Mouse (Mus musculus): Measurements from ENCODE around the gene Bhlha9. TPM values are rescaled to one million over a fixed set of nuclear protein-coding genes. Genes with fewer than 3 reads are reported as not detected.

The Bhlha9 gene
- total RNA-seq (2021), result 1 to 10 TPM; 4.6 to 5.4 TPM
- long read RNA-seq, experiment 1, partial matches to known transcripts, result 0 of 5 reads
- long read RNA-seq, experiment 1, other reads (novel, unspliced or antisense), result 1 of 5 reads
- long read RNA-seq, experiment 2, transcript Bhlha9-201 (1 exons, 1,207 nt), result major isoform, 7 of 9 reads
- long read RNA-seq, experiment 2, partial matches to known transcripts, result 0 of 9 reads
- long read RNA-seq, experiment 2, other reads (novel, unspliced or antisense), result 2 of 9 reads

- no peak for DNase-seq (ENCODE audit: low spot score in 2 of 2)
Observed at GRCm38 (mm10) chr11:76671871-76672475, at the start of gene Bhlha9. TSS of gene Bhlha9 (plus strand) at chr11:76672470.

DNA sequence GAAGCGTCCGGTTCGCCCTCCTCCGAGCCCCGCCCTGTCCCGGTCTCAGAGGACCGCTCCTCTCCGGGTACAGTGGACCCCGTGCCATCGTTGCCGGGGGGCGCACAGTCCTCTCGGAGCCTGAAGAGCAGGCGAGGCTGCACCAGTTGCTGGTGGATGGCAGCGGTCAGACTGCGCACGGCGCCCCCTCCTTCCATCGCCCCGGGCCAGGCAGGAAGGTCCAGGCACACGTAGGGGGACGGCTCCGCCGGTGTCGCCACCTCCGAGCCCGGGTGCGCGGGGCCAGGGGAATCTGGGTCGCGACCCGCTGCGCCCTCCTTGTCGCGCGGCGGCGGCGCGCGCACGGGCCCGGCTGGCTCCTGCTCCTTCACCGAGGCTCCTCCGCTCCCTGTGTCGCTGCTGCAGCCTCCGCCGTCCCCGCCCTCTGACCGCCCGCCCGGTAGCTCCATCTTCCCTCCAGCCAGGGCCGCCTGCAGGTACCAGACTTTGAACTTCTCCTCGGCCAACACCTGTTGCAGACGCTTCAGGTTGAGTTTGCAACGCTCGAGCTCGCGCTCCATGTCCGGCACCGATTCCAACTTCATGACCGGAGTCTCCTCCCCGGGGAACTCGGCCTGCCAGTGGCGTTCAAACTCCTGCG lies 49.6 kb upstream of the Bhlha9 start:
- peak in 1 of 2 experiments; percentile 13 for DNase-seq (ENCODE audit: low spot score in 2 of 2)

DNA sequence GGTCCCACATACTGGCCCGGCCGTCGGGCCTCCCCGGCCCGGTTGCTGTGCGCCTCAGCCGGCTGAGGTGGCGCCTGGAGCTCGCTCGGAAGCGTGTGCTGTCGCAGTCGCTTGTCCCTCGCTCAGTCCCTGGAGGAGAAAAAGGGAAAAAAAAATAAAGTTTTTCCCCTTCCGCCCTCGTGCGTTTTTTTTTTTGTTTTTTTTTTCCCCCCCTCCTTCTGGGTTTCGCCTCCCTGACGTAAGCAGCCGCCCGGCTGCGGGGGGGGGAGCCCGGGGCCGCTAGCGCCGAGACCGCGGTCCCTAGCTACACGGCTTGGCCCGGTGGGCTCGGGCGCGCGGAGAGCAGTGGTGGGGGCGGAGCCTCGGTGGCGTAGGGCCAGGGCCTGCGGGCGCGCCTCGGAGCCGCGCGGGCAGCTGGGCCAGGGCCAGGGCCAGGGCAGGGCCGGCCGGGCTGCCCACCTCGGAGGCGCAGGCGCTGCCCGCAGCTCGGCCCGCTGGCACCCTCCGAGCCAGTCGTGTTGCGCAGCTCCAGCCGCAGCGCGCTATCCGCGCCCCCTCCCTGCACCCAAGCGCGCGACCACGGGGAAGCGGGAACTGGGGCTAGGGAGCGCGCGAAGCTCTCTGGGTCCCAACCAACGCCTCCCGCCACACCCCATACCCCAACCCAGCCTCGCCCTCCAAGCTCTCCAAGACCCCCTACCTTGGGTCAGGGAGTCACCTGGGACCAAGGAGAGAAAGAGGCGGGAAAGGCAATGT lies 48.9 kb upstream of the Bhlha9 start:
- DNase-seq (ENCODE audit: low spot score in 2 of 2), result peak; percentile 56

DNA sequence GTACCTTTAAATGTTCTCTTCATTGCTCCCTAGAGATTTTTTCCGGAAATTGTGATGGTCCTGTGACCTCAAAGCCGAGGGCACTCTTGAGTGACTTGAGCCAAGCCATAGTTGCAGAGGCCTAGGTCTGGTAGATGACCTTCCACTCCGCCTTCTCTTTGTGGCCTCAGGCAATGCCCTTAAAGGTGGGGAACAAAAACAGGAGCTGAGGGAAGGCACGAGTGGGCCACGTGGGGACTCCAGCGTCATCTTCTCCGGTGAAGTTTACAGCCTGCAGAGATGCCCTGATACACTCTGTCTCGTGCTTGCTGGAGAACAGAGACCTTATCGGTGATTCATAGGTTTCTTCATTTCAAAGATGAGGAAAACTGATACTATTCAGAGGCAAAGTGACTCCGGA lies 48.2 kb upstream of the Bhlha9 start:
- DNase-seq (ENCODE audit: low spot score in 2 of 2), result no peak

GRCm38 (mm10) chr11:76624881-76625280 lies 47.4 kb upstream of the Bhlha9 start:
- DNase-seq (ENCODE audit: low spot score in 2 of 2), result no peak

- no peak for DNase-seq (ENCODE audit: low spot score in 2 of 2)
Observed at GRCm38 (mm10) chr11:76628613-76629012, 43.7 kb upstream of the Bhlha9 start.

DNA sequence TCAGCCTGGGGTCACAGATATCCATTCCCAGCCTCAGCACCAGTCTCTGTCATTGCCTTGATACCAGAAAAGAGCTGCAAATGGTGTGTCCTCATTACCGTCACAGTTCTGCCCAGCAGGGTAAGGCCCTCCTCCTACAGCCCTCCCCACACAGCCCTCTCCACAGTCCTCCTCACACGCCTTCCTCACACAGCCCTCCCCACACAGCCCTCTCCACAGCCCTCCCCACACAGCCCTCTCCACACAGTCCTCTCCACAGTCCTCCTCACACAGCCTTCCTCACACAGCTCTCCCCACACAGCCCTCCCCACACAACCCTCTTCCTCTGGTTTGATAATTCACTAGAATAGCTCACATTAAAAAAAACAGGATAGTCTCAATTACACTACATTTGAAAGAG lies 42.2 kb upstream of the Bhlha9 start:
- no peak for DNase-seq (ENCODE audit: low spot score in 2 of 2)

DNA sequence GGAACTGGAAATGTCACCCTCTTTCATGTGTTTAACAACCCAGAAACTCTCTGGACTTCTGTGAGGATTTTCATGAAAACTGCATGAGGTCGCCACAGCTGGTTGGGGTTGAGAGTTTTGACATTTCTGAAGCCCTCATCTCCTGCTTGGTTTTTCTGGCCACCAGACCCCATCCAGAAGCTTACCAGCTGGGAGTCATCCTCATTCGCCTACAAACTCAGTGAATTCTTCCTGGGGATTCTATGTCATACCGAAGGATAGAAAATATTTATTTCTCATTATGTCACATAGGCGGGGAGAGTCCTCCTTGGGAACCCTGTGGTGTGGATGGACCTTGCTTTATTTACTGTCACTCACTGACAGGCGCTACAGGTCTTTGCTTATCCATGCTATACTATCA lies 41.8 kb upstream of the Bhlha9 start:
- no peak for DNase-seq (ENCODE audit: low spot score in 2 of 2)

DNA sequence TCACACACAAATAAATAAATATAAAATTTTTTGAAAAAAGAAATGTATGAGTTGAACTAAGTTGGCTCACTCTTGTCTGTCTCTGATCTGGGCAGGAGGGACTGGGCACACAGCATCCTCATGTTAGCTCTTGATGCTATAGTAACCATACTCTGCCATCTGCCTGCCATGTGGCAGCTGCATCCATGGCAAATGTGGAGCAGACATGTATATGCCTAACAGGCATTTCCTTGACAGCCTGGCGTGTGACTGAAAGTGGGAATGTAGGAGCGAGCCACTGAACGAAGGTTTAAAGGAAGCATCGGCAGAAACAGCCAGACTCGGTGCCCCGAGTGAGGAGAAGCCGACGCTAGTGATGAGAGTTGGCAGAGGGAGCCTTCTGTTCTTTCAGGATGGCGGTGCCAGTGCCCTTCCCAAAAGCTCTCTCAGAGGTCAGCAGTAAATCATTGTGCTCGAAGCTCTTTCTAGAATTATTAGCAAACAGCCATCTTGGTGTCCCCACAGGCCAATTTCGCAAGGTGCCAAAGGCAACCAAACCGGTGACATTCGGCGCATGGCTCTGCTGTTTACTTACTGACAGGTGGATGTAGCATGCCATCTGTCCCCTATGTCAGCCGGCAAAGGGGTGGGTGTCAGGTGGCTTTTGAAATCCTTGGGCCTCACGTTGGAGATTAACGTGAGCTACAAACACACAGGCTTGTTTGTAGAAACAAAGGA lies 32.8 kb upstream of the Bhlha9 start:
- peak in 1 of 2 experiments; percentile 39 for DNase-seq (ENCODE audit: low spot score in 2 of 2)

DNA sequence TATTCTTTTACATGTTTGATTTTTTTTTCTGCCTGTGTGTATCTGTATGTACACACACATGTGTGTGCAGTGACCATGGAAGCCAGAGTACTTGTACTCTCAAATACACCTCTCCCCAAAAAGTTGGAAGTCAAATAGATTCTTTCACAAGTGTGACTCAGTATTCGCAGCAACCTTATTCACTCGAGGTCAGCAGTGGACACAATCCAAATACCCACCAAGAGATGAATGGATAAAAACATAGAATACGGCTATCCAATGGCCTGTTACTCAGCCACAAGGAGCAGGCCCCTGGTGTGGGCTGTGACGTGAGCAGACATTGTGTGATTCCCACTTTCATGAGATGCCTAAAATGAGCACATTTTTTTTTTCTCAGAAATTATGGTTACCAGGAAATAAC lies 32.0 kb upstream of the Bhlha9 start:
- no peak for DNase-seq (ENCODE audit: low spot score in 2 of 2)

GRCm38 (mm10) chr11:76644257-76644656 lies 28.0 kb upstream of the Bhlha9 start:
- DNase-seq (ENCODE audit: low spot score in 2 of 2), result no peak

- DNase-seq (ENCODE audit: low spot score in 2 of 2), result no peak
Observed at GRCm38 (mm10) chr11:76645036-76645435, 27.2 kb upstream of the Bhlha9 start.

DNA sequence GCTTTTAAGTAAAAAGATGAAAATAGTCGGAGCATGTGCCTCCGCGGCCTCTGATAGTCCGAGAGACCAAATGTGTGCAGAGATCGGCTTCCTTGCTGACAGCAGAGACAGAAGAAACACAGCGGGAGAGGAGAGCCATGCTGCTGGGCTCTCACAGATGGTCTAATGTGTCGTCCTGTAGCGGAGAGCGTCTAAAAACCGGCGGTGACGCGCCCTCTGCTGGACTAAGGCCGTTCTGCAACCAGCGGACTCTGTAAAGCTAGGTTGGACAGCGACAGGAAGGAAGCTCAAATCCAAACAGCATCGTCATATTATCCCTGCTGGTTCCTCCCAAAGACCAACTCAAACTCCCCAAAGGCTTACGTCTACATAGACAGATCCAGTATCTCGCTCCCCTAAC lies 26.3 kb upstream of the Bhlha9 start:
- peak; percentile 94 to 95 for DNase-seq (ENCODE audit: low spot score in 2 of 2)

DNA sequence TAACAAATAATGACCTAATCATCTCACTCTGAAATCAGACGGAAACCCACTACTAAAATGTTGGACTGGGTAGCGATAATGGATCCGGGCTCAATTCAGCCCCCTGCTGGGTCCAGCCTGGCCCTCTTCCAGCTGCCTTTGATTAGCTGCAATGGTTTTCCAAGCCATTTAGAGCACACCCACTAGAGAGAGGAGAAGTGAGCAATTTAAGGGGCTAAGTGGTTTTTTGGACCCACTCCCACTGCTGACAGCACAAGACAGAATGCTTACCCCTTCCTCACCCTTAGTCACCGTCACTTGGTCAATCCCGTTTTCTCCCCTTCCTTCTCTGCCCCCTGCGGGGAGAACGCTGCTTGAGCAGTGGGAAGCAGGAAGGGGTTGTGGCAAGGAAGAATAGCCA lies 25.2 kb upstream of the Bhlha9 start:
- DNase-seq (ENCODE audit: low spot score in 2 of 2), result peak in 1 of 2 experiments; percentile 46

GRCm38 (mm10) chr11:76647500-76647899 lies 24.8 kb upstream of the Bhlha9 start:
- peak; percentile 78 to 84 for DNase-seq (ENCODE audit: low spot score in 2 of 2)

GRCm38 (mm10) chr11:76650862-76651560 lies 21.3 kb upstream of the Bhlha9 start:
- peak in 1 of 2 experiments; percentile 63 for DNase-seq (ENCODE audit: low spot score in 2 of 2)

- no peak for DNase-seq (ENCODE audit: low spot score in 2 of 2)
Observed at GRCm38 (mm10) chr11:76652838-76653334, 19.4 kb upstream of the Bhlha9 start.

DNA sequence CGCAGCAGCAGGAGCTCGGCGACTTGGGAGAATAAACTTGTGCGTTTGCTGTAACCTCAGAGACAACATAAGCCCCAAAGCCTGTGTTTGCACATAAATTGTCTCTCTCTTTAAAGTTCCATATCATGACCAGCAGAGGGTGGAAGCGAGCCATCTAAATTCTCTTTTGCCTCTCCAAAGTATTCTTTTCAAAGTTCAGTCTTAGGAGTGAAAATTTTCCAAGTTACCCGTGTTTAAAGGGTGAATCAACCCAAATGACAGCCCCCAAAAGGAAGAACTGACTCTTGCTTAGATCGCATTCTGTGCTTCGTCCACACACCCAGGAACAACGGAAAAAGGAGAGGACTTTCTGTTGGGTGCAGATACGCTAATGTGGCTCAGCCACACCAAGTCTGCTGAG lies 17.2 kb upstream of the Bhlha9 start:
- peak; percentile 52 to 70 for DNase-seq (ENCODE audit: low spot score in 2 of 2)

GRCm38 (mm10) chr11:76657450-76657970 lies 14.8 kb upstream of the Bhlha9 start:
- DNase-seq (ENCODE audit: low spot score in 2 of 2), result no peak

Data from layer of hippocampus, postnatal 14 days (tissue).